Mouse (Mus musculus): ENCODE results near the gene Sel1l3. TPM values are rescaled to one million over a fixed set of nuclear protein-coding genes. Genes with fewer than 3 reads are reported as not detected.

The Sel1l3 gene
- polyA plus RNA-seq, 1 experiment from 2014 or later: 11.0 TPM

DNA sequence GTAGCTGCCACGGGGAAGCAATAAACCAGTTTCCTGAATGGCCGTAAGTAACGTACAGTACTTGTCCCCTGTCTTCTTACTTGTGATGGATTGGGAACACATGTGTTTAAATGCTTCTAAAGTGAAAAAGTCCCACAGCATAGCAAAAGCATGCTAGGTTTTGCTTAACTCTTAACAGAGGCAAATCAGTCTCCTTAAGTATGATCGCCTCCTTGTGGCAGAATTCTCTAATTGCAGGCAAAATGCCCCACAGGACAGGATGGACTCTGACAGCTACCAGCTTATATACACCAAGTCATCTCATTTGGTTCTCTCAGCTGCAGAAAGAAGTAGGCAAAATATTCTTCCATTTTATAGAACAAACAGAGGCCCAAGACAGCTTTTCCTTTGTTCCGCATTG is 100.8 kb downstream of the Sel1l3 start:
- no peak overlapping the region for H3K4me2 ChIP-seq (ENCODE audit: low read length)
- no peak overlapping the region for H3K4me3 ChIP-seq (ENCODE audit: low read depth, low read length)
- DNase-seq (ENCODE audit: low spot score) (no peak), ATAC-seq (no peak)
- H3K36me3 ChIP-seq (ENCODE audit: control insufficient read depth, insufficient read depth, low read length): peaks cover under 1% of the 10 kb centered on the region; the same call in 1 of the 2 replicates
- no peak overlapping the region for H3K9ac ChIP-seq (ENCODE audit: low read length)
- no peaks in the 10 kb centered on the region for H3K27me3 ChIP-seq (replicated peaks; ENCODE audit: control insufficient read depth, insufficient read depth, low read length)
- H3K4me1 ChIP-seq (ENCODE audit: control insufficient read depth, insufficient read depth, low read length): peaks cover 8% of the 10 kb centered on the region
- no peaks in the 10 kb centered on the region for H3K9me3 ChIP-seq (replicated peaks; ENCODE audit: control insufficient read depth, low read length)
- no peak overlapping the region for H3K27ac ChIP-seq (ENCODE audit: low read depth, low read length)
- WGBS: 97% methylated on average over 5 of the region's 5 CpGs

DNA sequence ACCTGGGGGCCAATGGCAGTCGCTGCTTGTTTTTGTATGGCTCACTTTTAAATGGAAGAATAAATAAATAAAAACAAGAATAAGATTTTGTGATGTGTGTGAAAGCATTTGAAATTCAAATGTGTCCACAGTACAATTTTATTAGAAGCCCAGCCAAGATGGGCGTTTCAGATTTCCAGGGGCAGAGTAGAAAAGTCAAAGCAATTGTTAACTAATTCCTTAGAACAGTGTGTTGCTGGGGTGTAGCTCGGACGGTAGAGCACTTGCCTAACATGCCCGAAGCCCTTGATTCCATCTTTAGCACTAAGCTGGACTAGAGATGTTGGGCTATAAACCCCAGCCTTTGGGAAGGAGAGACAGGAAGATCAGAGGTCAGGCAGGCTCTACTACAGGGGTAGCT is 102.7 kb downstream of the Sel1l3 start:
- Histone ChIP-seq H3K9me3 (replicated peaks; ENCODE audit: control insufficient read depth, low read length) (no peaks in the 10 kb centered on the region), H3K36me3 (ENCODE audit: control insufficient read depth, insufficient read depth, low read length) (peaks cover 7% of the 10 kb centered on the region), H3K9ac (ENCODE audit: low read length) (no peak overlapping the region), H3K27me3 (replicated peaks; ENCODE audit: control insufficient read depth, insufficient read depth, low read length) (no peaks in the 10 kb centered on the region), H3K27ac (ENCODE audit: low read depth, low read length) (no peak overlapping the region), H3K4me1 (ENCODE audit: control insufficient read depth, insufficient read depth, low read length) (peaks cover 8% of the 10 kb centered on the region), H3K4me2 (ENCODE audit: low read length) (no peak overlapping the region), H3K4me3 (ENCODE audit: low read depth, low read length) (no peak overlapping the region)
- DNase-seq (ENCODE audit: low spot score) (no peak), ATAC-seq (no peak)
- 37% methylated on average over 5 of the region's 5 CpGs for WGBS

DNA sequence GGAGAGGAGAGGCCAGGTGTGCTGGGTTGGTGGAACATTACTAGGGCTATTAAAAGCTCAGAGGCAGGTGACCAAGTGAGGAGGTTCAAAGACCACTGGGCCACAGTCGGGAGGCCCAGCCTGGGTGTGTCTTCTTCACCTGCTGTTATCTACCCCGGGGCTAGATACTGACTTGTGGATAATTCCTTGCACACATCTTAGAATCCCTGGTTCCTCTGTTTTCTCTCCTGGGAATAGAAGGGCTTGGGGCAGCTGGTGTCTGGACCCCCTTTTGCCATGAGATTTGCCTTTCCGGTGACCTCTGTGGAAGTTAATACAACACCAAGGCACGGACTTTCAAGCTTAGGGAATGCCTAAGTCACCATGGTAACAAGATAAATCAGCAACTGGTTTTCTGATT is 103.5 kb downstream of the Sel1l3 start:
- DNase-seq (ENCODE audit: low spot score): no peak
- no peak overlapping the region for H3K4me3 ChIP-seq (ENCODE audit: low read depth, low read length)

DNA sequence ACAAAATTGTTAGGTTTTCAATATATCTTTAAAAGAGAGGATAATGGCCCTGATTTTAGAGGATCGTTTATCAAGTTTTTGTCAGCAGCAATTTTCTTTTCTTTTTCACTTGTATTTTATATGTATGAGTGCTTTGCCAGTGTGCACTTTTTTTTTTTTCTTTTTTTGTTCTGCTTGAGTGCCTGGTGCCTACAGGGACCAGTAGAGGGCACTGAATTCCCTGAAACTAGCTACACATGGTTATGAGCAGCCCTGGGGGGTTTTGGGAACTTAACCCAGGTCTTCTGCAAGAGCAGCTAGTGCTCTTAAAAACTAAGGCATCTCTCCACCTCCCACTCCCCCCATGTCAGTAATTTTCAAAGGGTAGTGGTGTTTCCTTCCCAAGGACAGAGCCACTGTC is 105.1 kb downstream of the Sel1l3 start:
- Histone ChIP-seq H3K9me3 (replicated peaks; ENCODE audit: control insufficient read depth, low read length) (no peaks in the 10 kb centered on the region), H3K27ac (ENCODE audit: low read depth, low read length) (no peak overlapping the region), H3K36me3 (ENCODE audit: control insufficient read depth, insufficient read depth, low read length) (peaks cover 7% of the 10 kb centered on the region), H3K4me2 (ENCODE audit: low read length) (no peak overlapping the region), H3K4me3 (ENCODE audit: low read depth, low read length) (no peak overlapping the region), H3K27me3 (replicated peaks; ENCODE audit: control insufficient read depth, insufficient read depth, low read length) (no peaks in the 10 kb centered on the region), H3K9ac (ENCODE audit: low read length) (no peak overlapping the region), H3K4me1 (ENCODE audit: control insufficient read depth, insufficient read depth, low read length) (peaks cover 8% of the 10 kb centered on the region)
- 87% methylated on average over 1 of the region's 1 CpGs for WGBS
- DNase-seq (ENCODE audit: low spot score) (peak; percentile 35), ATAC-seq (no peak)

More for the DNA sequence above, 103.5 kb downstream of the Sel1l3 start:
- H3K27me3 ChIP-seq (replicated peaks; ENCODE audit: control insufficient read depth, insufficient read depth, low read length): no peaks in the 10 kb centered on the region
- 50% methylated on average over 4 of the region's 4 CpGs for WGBS
- peaks cover 7% of the 10 kb centered on the region for H3K36me3 ChIP-seq (ENCODE audit: control insufficient read depth, insufficient read depth, low read length)
- no peaks in the 10 kb centered on the region for H3K9me3 ChIP-seq (replicated peaks; ENCODE audit: control insufficient read depth, low read length)
- no peak overlapping the region for H3K9ac ChIP-seq (ENCODE audit: low read length)
- ATAC-seq: no peak
- peaks cover 8% of the 10 kb centered on the region for H3K4me1 ChIP-seq (ENCODE audit: control insufficient read depth, insufficient read depth, low read length)
- no peak overlapping the region for H3K4me2 ChIP-seq (ENCODE audit: low read length)
- H3K27ac ChIP-seq (ENCODE audit: low read depth, low read length): no peak overlapping the region

DNA sequence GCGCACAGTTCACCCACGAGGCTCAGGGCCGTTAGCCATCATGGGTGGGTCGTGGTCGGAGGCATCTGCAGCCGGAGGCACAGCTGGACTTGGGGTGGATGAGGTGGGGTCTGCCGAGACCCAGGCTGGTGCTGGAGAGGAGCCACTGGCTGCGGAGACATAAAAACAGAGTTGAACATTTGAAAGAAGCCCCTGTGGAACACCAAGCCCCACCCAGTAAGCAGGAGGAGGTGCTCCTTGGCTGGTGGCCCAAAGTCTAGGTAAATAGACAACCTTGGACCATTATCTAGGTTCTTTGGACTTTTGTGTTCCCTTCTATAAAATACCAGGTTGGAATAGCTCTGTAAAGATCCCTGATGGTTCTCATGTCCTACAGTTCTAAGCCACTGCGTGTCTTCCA is 105.7 kb downstream of the Sel1l3 start:
- Histone ChIP-seq H3K36me3 (ENCODE audit: control insufficient read depth, insufficient read depth, low read length) (peaks cover 7% of the 10 kb centered on the region), H3K9ac (ENCODE audit: low read length) (no peak overlapping the region), H3K4me1 (ENCODE audit: control insufficient read depth, insufficient read depth, low read length) (peaks cover 8% of the 10 kb centered on the region), H3K27me3 (replicated peaks; ENCODE audit: control insufficient read depth, insufficient read depth, low read length) (no peaks in the 10 kb centered on the region), H3K4me2 (ENCODE audit: low read length) (no peak overlapping the region), H3K27ac (ENCODE audit: low read depth, low read length) (no peak overlapping the region), H3K9me3 (replicated peaks; ENCODE audit: control insufficient read depth, low read length) (no peaks in the 10 kb centered on the region), H3K4me3 (ENCODE audit: low read depth, low read length) (no peak overlapping the region)
- DNase-seq (ENCODE audit: low spot score): no peak
- WGBS: 86% methylated on average over 9 of the region's 9 CpGs
- no peak for ATAC-seq

DNA sequence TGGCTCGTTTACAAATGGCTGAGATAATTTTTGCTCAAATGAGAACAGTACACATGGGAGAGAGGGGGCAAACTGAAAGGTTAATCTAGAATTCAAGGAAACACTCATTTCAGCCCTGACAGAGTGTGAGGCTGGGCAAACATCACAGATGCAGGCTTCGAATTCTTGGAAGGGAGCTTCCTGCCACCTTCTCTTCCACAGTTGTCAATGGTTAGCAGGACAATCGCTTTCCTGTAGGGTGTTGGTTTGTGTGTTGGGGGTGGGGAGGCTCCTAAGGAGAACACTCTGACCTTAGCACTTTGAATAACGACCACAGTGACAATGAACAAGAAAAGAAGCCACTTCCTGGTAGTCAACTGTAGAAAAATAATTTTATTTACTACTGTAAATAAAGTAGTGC is 107.0 kb downstream of the Sel1l3 start:
- H3K36me3 ChIP-seq (ENCODE audit: control insufficient read depth, insufficient read depth, low read length): peaks cover 7% of the 10 kb centered on the region
- no peaks in the 10 kb centered on the region for H3K9me3 ChIP-seq (replicated peaks; ENCODE audit: control insufficient read depth, low read length)
- WGBS: 60% methylated on average over 4 of the region's 4 CpGs
- no peak overlapping the region for H3K4me2 ChIP-seq (ENCODE audit: low read length)
- H3K4me3 ChIP-seq (ENCODE audit: low read depth, low read length): no peak overlapping the region
- no peak overlapping the region for H3K27ac ChIP-seq (ENCODE audit: low read depth, low read length)
- DNase-seq (ENCODE audit: low spot score) (no peak), ATAC-seq (no peak)
- no peaks in the 10 kb centered on the region for H3K27me3 ChIP-seq (replicated peaks; ENCODE audit: control insufficient read depth, insufficient read depth, low read length)
- H3K4me1 ChIP-seq (ENCODE audit: control insufficient read depth, insufficient read depth, low read length): peaks cover 8% of the 10 kb centered on the region
- no peak overlapping the region for H3K9ac ChIP-seq (ENCODE audit: low read length)

DNA sequence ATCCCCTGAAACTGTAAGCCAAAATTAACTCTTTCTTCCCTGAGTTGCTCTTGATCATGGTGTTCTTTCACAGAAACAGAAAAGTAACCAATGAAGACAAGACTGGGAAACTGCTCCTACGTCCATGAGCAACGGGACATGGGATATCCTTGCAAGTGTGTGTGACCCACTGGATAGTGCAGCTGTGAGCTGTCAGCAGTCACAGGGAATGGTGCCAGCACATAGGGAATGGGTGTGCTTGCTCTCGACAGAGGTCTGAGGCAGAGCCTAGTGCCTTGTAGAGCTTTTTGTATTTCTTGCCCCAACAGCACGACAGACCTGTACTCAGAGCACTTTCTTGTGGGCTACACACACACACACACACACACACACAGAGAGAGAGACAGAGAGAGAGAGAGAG is 107.6 kb downstream of the Sel1l3 start:
- Histone ChIP-seq H3K27me3 (replicated peaks; ENCODE audit: control insufficient read depth, insufficient read depth, low read length) (no peaks in the 10 kb centered on the region), H3K4me3 (ENCODE audit: low read depth, low read length) (no peak overlapping the region), H3K4me1 (ENCODE audit: control insufficient read depth, insufficient read depth, low read length) (peaks cover 8% of the 10 kb centered on the region), H3K4me2 (ENCODE audit: low read length) (no peak overlapping the region), H3K36me3 (ENCODE audit: control insufficient read depth, insufficient read depth, low read length) (peaks cover 7% of the 10 kb centered on the region), H3K9ac (ENCODE audit: low read length) (no peak overlapping the region), H3K9me3 (replicated peaks; ENCODE audit: control insufficient read depth, low read length) (no peaks in the 10 kb centered on the region), H3K27ac (ENCODE audit: low read depth, low read length) (no peak overlapping the region)
- 82% methylated on average over 4 of the region's 4 CpGs for WGBS
- ATAC-seq (no peak), DNase-seq (ENCODE audit: low spot score) (no peak)

DNA sequence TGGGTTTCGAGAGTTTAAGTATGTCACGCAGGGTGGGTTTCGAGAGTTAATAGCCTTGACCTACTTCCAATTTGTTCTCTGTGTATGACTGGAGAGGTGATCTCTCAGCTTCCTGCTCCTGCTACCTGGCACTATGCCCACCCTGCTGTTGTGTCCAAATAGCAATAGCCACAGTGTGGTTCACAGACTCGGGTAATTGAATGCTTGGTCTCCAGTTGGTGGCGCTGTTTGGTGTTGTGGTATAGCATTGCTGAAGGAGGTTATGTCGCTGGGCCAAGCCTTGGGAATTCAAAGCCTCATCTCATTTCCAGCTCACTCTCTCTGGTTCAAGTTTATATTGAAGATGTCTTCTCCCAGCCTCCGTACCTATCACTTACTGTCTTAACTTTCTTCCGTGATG is 108.0 kb downstream of the Sel1l3 start:
- DNase-seq (ENCODE audit: low spot score) (peak; percentile 44), ATAC-seq (0 out of 2 replicates have a peak, but pooled peaks have one; percentile 21)
- H3K36me3 ChIP-seq (ENCODE audit: control insufficient read depth, insufficient read depth, low read length): peaks cover 7% of the 10 kb centered on the region
- H3K27me3 ChIP-seq (replicated peaks; ENCODE audit: control insufficient read depth, insufficient read depth, low read length): no peaks in the 10 kb centered on the region
- H3K27ac ChIP-seq (ENCODE audit: low read depth, low read length): no peak overlapping the region
- no peak overlapping the region for H3K4me2 ChIP-seq (ENCODE audit: low read length)
- peaks cover 5% of the 10 kb centered on the region for H3K4me1 ChIP-seq (ENCODE audit: control insufficient read depth, insufficient read depth, low read length)
- no peak overlapping the region for H3K4me3 ChIP-seq (ENCODE audit: low read depth, low read length)
- WGBS: 69% methylated on average over 8 of the region's 8 CpGs
- H3K9me3 ChIP-seq (replicated peaks; ENCODE audit: control insufficient read depth, low read length): no peaks in the 10 kb centered on the region
- no peak overlapping the region for H3K9ac ChIP-seq (ENCODE audit: low read length)

DNA sequence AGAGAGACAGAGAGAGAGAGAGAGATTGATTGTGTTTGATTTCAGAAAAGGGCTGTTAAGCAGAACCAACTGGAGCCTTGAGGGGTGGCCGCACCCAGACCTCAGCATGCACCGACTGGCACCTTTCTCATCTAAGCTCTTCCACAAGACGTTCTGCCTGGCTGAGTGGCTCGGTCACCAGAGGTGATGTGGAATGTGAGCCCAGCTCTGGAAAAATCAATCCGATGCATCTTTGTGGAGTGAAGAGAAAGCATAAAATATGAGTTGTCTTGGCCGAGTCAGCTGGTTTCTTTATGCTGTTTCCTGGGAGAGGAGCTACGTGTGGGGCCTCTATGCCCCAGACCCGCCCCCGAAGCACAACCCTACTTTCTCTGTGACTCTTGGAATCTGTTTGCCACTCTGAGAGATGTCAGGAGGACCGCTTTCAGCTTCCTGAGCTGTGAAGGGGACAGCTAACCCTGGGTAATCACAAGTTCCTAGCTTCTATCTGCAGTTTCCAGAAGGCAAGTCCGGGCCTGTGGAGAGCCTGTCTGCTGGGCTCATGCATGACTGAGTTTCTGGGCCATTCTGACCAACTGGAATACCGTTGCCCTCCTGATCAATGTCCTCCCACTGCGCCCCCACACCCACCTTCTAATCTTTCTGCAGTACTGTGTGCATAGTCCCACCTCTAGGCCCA is 109.4 kb downstream of the Sel1l3 start:
- no peak overlapping the region for H3K4me2 ChIP-seq (ENCODE audit: low read length)
- no peaks in the 10 kb centered on the region for H3K27me3 ChIP-seq (replicated peaks; ENCODE audit: control insufficient read depth, insufficient read depth, low read length)
- H3K4me3 ChIP-seq (ENCODE audit: low read depth, low read length): no peak overlapping the region
- H3K36me3 ChIP-seq (ENCODE audit: control insufficient read depth, insufficient read depth, low read length): peaks cover 7% of the 10 kb centered on the region
- H3K9ac ChIP-seq (ENCODE audit: low read length): no peak overlapping the region
- no peaks in the 10 kb centered on the region for H3K4me1 ChIP-seq (ENCODE audit: control insufficient read depth, insufficient read depth, low read length)
- peak; percentile 35; the same call in 1 of the 2 replicates for ATAC-seq
- 84% methylated on average over 13 of the region's 13 CpGs for WGBS
- no peaks in the 10 kb centered on the region for H3K9me3 ChIP-seq (replicated peaks; ENCODE audit: control insufficient read depth, low read length)
- no peak for DNase-seq (ENCODE audit: low spot score)
- H3K27ac ChIP-seq (ENCODE audit: low read depth, low read length): no peak overlapping the region

All from forebrain, embryonic 14.5 days (tissue).